Mouse (Mus musculus): ENCODE measurements around the gene Pard3b. TPM values are rescaled to one million over a fixed set of nuclear protein-coding genes. Genes with fewer than 3 reads are reported as not detected.

Gene Pard3b
- polyA plus RNA-seq, 1 experiment from 2014 or later, result 2.3 TPM

DNA sequence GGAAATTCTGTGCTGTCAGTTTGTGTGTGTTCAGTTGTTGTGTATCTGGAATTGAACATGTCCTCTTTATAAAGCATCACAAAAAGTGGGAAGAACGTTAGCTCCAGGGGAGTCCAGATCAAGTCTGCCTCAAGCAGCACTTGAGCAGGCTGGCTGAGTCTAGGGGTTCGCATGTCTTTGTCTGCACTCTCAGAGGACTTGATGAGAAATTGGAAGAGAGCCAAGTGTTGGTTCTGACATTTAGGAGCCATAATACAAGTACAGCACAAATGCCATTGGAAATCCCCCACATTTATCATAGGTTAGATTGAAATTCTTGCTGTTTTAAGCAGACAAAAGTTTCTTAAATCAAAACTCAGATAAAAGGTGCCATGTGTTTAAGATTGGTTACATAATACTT, 694.4 kb downstream of the Pard3b start:
- WGBS (ENCODE audit: insufficient replicate concordance), result 48% methylated on average over 2 of the region's 2 CpGs
- Histone ChIP-seq H3K4me3 (ENCODE audit: low read depth, low read length) (no peak overlapping the region), H3K9me3 (replicated peaks; ENCODE audit: control insufficient read depth, low read length) (no peaks in the 10 kb centered on the region), H3K36me3 (ENCODE audit: control insufficient read depth, insufficient read depth) (no peaks in the 10 kb centered on the region), H3K9ac (ENCODE audit: low read depth, low read length) (no peak overlapping the region), H3K4me1 (ENCODE audit: control insufficient read depth, low read depth, low read length) (no peaks in the 10 kb centered on the region), H3K27me3 (ENCODE audit: control insufficient read depth, insufficient read depth, low read depth, low read length) (no peaks in the 10 kb centered on the region), H3K27ac (ENCODE audit: low read length) (no peak overlapping the region), H3K4me2 (ENCODE audit: low read depth, low read length) (no peak overlapping the region)
- no peak for ATAC-seq (ENCODE audit: low read depth)

DNA sequence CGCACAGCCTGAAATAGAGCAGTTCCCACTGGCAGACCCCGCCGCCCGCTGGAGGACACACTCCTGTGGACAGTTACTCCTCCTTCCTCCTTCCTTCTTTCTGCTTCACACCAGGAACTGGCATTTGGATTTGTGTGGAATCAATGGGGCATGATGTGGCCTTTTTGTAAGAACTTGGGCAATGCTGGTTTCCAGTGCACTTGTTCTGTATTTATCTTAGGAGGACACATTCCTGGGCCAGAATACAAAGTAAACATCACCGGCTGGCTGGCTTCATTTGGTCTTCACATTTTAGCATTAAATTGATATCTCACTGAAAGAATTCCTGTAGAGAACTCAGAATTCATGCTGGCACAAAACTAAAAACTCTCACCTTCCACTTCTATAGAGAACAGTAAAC, 695.6 kb downstream of the Pard3b start:
- Histone ChIP-seq H3K4me3 (ENCODE audit: low read depth, low read length) (no peak overlapping the region), H3K9me3 (replicated peaks; ENCODE audit: control insufficient read depth, low read length) (no peaks in the 10 kb centered on the region), H3K27me3 (ENCODE audit: control insufficient read depth, insufficient read depth, low read depth, low read length) (no peaks in the 10 kb centered on the region), H3K27ac (ENCODE audit: low read length) (no peak overlapping the region), H3K36me3 (ENCODE audit: control insufficient read depth, insufficient read depth) (no peaks in the 10 kb centered on the region), H3K9ac (ENCODE audit: low read depth, low read length) (no peak overlapping the region), H3K4me1 (ENCODE audit: control insufficient read depth, low read depth, low read length) (no peaks in the 10 kb centered on the region), H3K4me2 (ENCODE audit: low read depth, low read length) (no peak overlapping the region)
- WGBS (ENCODE audit: insufficient replicate concordance), result 73% methylated on average over 5 of the region's 5 CpGs
- no peak for ATAC-seq (ENCODE audit: low read depth)

DNA sequence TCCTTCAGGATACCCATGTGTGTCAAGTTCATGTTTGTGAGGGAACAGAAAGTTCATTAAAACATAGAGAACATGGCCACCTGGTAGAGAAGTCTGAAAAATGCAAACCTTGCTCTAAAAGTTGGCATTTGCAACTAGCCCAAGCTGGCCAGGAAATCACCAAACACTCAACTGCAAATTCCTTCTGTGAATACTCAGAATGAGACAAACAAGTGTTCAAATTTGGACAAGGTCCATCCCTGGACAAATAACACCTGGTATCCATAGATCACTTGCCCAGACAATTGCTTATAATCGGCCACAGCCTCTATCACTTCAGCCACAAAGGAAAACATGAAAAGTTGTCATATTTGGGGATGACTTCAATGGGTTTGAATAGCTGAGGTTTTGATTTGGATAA, 701.6 kb downstream of the Pard3b start:
- ATAC-seq (ENCODE audit: low read depth), result no peak
- no peak overlapping the region for H3K27ac ChIP-seq (ENCODE audit: low read length)
- H3K27me3 ChIP-seq (ENCODE audit: control insufficient read depth, insufficient read depth, low read depth, low read length), result no peaks in the 10 kb centered on the region
- no peak overlapping the region for H3K4me3 ChIP-seq (ENCODE audit: low read depth, low read length)
- no peaks in the 10 kb centered on the region for H3K36me3 ChIP-seq (ENCODE audit: control insufficient read depth, insufficient read depth)
- 42% methylated on average over 1 of the region's 1 CpGs for whole genome bisulfite sequencing (ENCODE audit: insufficient replicate concordance)
- H3K9me3 ChIP-seq (replicated peaks; ENCODE audit: control insufficient read depth, low read length), result no peaks in the 10 kb centered on the region
- no peak overlapping the region for H3K9ac ChIP-seq (ENCODE audit: low read depth, low read length)
- H3K4me1 ChIP-seq (ENCODE audit: control insufficient read depth, low read depth, low read length), result no peaks in the 10 kb centered on the region
- no peak overlapping the region for H3K4me2 ChIP-seq (ENCODE audit: low read depth, low read length)

DNA sequence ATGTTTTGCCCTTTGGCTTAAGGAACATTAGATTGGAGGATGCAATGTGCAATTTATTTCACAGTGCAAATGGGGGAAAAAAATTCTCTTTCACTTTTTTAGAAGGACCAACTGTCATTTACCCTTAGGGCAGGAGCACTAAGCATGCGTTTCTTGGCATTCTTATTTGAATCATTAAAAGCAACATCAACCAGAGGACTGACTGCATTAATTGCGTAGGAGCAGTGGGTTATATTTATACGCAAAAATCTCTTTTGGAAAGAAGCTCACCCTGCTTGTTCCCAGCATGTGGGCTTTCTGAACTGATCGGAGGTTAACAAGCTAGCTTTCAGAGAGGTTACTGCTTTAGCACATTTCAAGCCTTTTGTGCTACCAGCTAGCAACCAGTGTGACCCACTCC, 705.7 kb downstream of the Pard3b start:
- Histone ChIP-seq H3K4me1 (ENCODE audit: control insufficient read depth, low read depth, low read length) (no peaks in the 10 kb centered on the region), H3K9ac (ENCODE audit: low read depth, low read length) (no peak overlapping the region), H3K36me3 (ENCODE audit: control insufficient read depth, insufficient read depth) (no peaks in the 10 kb centered on the region), H3K4me2 (ENCODE audit: low read depth, low read length) (no peak overlapping the region), H3K27ac (ENCODE audit: low read length) (no peak overlapping the region), H3K4me3 (ENCODE audit: low read depth, low read length) (no peak overlapping the region), H3K9me3 (replicated peaks; ENCODE audit: control insufficient read depth, low read length) (no peaks in the 10 kb centered on the region), H3K27me3 (ENCODE audit: control insufficient read depth, insufficient read depth, low read depth, low read length) (no peaks in the 10 kb centered on the region)
- WGBS (ENCODE audit: insufficient replicate concordance), result 72% methylated on average over 4 of the region's 4 CpGs
- no peak for ATAC-seq (ENCODE audit: low read depth)

DNA sequence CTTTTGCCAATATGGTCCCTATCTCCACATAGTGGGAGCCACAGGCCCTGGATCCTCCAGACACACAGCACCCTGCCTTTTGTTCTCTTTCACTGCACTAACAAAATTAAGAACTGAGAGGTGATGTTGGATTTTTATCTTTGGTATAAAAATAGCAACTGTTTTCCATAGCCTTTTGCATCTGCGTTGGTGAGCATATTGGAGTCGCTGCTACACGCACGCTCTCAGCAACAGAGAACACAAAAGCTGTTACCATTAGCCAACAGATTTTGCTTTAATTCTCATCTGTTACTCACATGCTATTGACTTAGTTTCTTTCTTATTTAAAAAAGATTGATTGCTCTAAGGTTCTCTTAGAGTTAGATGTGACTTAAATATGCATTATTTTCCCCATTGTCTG, 709.7 kb downstream of the Pard3b start:
- Histone ChIP-seq H3K4me2 (ENCODE audit: low read depth, low read length) (no peak overlapping the region), H3K9ac (ENCODE audit: low read depth, low read length) (no peak overlapping the region), H3K27ac (ENCODE audit: low read length) (no peak overlapping the region), H3K36me3 (ENCODE audit: control insufficient read depth, insufficient read depth) (no peaks in the 10 kb centered on the region), H3K27me3 (ENCODE audit: control insufficient read depth, insufficient read depth, low read depth, low read length) (no peaks in the 10 kb centered on the region), H3K4me3 (ENCODE audit: low read depth, low read length) (no peak overlapping the region), H3K9me3 (replicated peaks; ENCODE audit: control insufficient read depth, low read length) (no peaks in the 10 kb centered on the region), H3K4me1 (ENCODE audit: control insufficient read depth, low read depth, low read length) (no peaks in the 10 kb centered on the region)
- no peak for ATAC-seq (ENCODE audit: low read depth)
- WGBS (ENCODE audit: insufficient replicate concordance), result 91% methylated on average over 4 of the region's 4 CpGs

DNA sequence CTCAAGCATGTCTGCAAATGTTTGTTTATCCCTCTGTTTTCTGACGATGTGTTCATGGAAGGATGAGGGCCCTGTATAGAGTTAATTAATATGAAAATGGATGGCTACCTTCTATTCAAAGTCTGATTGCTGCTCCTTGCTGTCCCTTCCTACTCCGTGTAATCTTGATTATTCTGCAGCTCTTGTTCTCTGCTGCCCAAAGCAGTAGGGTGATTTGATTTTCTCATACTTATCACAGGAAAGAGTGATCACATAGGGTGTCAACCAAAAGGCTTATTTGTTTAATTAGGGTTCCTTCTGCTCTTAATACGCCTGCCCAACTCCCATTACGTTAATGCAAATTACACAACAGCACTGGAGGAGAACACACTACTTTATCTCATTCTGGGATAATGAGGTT, 716.9 kb downstream of the Pard3b start:
- 59% methylated on average over 4 of the region's 4 CpGs for WGBS (ENCODE audit: insufficient replicate concordance)
- Histone ChIP-seq H3K9me3 (replicated peaks; ENCODE audit: control insufficient read depth, low read length) (no peaks in the 10 kb centered on the region), H3K27ac (ENCODE audit: low read length) (no peak overlapping the region), H3K27me3 (ENCODE audit: control insufficient read depth, insufficient read depth, low read depth, low read length) (no peaks in the 10 kb centered on the region), H3K9ac (ENCODE audit: low read depth, low read length) (no peak overlapping the region), H3K4me2 (ENCODE audit: low read depth, low read length) (no peak overlapping the region), H3K4me1 (ENCODE audit: control insufficient read depth, low read depth, low read length) (no peaks in the 10 kb centered on the region), H3K4me3 (ENCODE audit: low read depth, low read length) (no peak overlapping the region), H3K36me3 (ENCODE audit: control insufficient read depth, insufficient read depth) (no peaks in the 10 kb centered on the region)
- no peak for ATAC-seq (ENCODE audit: low read depth)

DNA sequence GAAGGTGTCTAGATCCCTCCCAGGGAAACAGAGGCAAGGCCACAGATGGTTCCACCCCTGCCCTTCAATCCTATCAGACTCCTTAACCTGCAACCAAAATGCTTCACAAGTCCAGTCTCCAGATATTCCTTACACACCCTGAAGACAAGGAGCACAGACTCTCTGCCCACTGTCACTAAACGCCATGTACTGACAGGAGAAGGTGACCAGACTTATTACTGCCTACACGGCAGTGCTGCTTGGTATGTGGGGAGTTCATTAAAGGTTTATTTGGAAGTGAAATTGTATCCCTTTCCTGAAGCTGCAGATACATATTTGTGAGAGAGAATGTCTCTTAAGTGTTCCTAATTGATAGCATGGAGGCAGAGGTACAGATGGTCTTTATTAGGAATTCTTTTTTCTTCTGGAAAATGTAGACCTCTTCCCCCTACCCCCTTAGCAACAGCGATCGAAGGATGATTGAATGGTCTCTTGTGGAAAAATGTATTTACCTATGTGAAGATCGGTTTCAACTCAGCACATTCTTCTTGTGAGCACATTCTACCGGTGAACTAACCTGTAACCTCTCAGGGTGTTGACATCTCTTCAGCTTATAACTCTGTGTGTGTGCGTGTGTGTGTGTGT, 735.9 kb downstream of the Pard3b start:
- Histone ChIP-seq H3K4me1 (ENCODE audit: control insufficient read depth, low read depth, low read length) (no peaks in the 10 kb centered on the region), H3K27ac (ENCODE audit: low read length) (no peak overlapping the region), H3K9ac (ENCODE audit: low read depth, low read length) (no peak overlapping the region), H3K27me3 (ENCODE audit: control insufficient read depth, insufficient read depth, low read depth, low read length) (no peaks in the 10 kb centered on the region), H3K4me2 (ENCODE audit: low read depth, low read length) (no peak overlapping the region), H3K36me3 (ENCODE audit: control insufficient read depth, insufficient read depth) (no peaks in the 10 kb centered on the region), H3K4me3 (ENCODE audit: low read depth, low read length) (no peak overlapping the region), H3K9me3 (replicated peaks; ENCODE audit: control insufficient read depth, low read length) (no peaks in the 10 kb centered on the region)
- WGBS (ENCODE audit: insufficient replicate concordance), result 71% methylated on average over 7 of the region's 7 CpGs
- no peak for ATAC-seq (ENCODE audit: low read depth)

DNA sequence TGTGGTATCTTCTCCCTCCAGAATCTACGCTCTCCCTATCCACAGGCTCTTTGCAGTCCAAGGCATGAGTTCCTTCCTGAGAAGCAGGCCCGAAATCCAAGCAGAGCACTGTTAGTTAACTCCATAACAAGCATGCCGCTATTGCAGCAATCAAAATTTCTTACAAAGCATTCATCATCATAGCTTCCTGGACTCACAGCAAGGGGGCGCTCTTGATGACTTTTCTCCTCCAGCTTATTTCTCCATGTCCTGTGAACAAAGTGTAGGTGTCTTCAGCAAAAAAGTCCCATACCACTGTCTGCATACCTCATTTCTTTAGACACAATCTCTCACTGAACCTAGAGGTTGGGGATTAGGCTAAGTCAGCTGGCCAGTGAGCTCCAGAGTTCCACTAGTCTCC, 739.7 kb downstream of the Pard3b start:
- H3K9ac ChIP-seq (ENCODE audit: low read depth, low read length), result no peak overlapping the region
- H3K27me3 ChIP-seq (ENCODE audit: control insufficient read depth, insufficient read depth, low read depth, low read length), result no peaks in the 10 kb centered on the region
- H3K27ac ChIP-seq (ENCODE audit: low read length), result no peak overlapping the region
- H3K9me3 ChIP-seq (replicated peaks; ENCODE audit: control insufficient read depth, low read length), result no peaks in the 10 kb centered on the region
- ATAC-seq (ENCODE audit: low read depth), result no peak
- H3K4me2 ChIP-seq (ENCODE audit: low read depth, low read length), result no peak overlapping the region
- no peaks in the 10 kb centered on the region for H3K4me1 ChIP-seq (ENCODE audit: control insufficient read depth, low read depth, low read length)
- no peaks in the 10 kb centered on the region for H3K36me3 ChIP-seq (ENCODE audit: control insufficient read depth, insufficient read depth)
- H3K4me3 ChIP-seq (ENCODE audit: low read depth, low read length), result no peak overlapping the region
- WGBS (ENCODE audit: insufficient replicate concordance), result 65% methylated on average over 4 of the region's 4 CpGs

DNA sequence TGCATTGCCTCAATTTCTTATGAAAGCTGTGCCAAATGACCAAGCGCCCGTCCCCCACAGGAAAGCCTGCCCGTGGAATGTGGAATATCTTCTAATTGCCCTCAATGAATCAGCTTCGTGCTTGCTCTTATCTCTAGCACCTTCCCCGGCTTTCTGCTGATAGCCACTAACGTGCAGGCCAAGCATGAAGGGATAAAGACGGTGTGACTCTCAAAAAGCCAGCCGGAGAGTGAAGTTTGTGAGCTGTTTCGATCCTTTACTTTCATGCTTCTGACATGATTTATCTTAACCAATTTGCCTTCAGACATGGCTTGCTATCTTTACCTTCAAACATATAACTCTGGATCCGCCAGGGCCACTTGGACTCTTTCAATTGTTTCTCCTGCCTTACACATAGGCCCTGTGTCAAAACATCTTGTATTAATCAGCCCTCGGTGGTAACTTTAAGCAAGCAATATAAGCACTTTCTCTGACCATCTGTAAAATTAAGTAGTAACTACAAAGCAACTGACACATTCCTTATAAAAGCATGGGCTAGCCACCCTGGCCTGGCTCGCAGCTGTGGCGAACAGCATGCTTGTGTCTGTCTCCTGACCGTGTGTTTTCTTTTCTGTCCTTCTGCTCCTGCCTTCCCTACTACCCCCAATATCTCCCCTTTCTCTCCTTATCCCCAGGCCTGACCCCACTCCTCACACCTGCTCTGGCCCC, 744.3 kb downstream of the Pard3b start:
- no peak overlapping the region for H3K9ac ChIP-seq (ENCODE audit: low read depth, low read length)
- WGBS (ENCODE audit: insufficient replicate concordance), result 34% methylated on average over 14 of the region's 14 CpGs
- no peaks in the 10 kb centered on the region for H3K9me3 ChIP-seq (replicated peaks; ENCODE audit: control insufficient read depth, low read length)
- no peaks in the 10 kb centered on the region for H3K4me1 ChIP-seq (ENCODE audit: control insufficient read depth, low read depth, low read length)
- no peaks in the 10 kb centered on the region for H3K27me3 ChIP-seq (ENCODE audit: control insufficient read depth, insufficient read depth, low read depth, low read length)
- no peak overlapping the region for H3K27ac ChIP-seq (ENCODE audit: low read length)
- no peaks in the 10 kb centered on the region for H3K36me3 ChIP-seq (ENCODE audit: control insufficient read depth, insufficient read depth)
- no peak overlapping the region for H3K4me3 ChIP-seq (ENCODE audit: low read depth, low read length)
- no peak overlapping the region for H3K4me2 ChIP-seq (ENCODE audit: low read depth, low read length)
- no peak for ATAC-seq (ENCODE audit: low read depth)

All from liver, embryonic 16.5 days (tissue).